Mouse (Mus musculus) limb, embryonic 10.5 days (tissue): ENCODE measurements around the gene Kazn. TPM values are rescaled to one million over a fixed set of nuclear protein-coding genes. Genes with fewer than 3 reads are reported as not detected.

ENCODE experiments used
- DNase-seq: peaks from one replicate; pipeline ENCODE4 v3.0.0-alpha.2; 2017; ENCODE audit warnings: low spot score
- H3K27ac ChIP-seq: fragments of 300-500 bp; sonication (generic); 2 replicates; pipeline ENCODE4 v1.5.1; 2016; ENCODE audit warnings: mild to moderate bottlenecking
- H3K27me3 ChIP-seq: fragments of 300-500 bp; sonication (generic); 2 replicates; pipeline ENCODE4 v1.6.1; 2016; ENCODE audit warnings: low read depth, mild to moderate bottlenecking; ENCODE audit not compliant: poor library complexity, severe bottlenecking
- H3K36me3 ChIP-seq: fragments of 300-500 bp; sonication (generic); 2 replicates; pipeline ENCODE4 v1.6.1; 2016; ENCODE audit warnings: mild to moderate bottlenecking, moderate library complexity
- H3K4me1 ChIP-seq: fragments of 300-500 bp; sonication (generic); 2 replicates; pipeline ENCODE4 v1.6.1; 2016
- H3K4me3 ChIP-seq: fragments of 300-500 bp; sonication (generic); 2 replicates; pipeline ENCODE4 v1.5.1; 2016; ENCODE audit warnings: mild to moderate bottlenecking, moderate library complexity
- H3K9me3 ChIP-seq: fragments of 300-500 bp; sonication (generic); replicated peaks from 2 replicates; pipeline ENCODE4 v1.6.1; 2016; ENCODE audit warnings: mild to moderate bottlenecking
- WGBS: fragments of 180-500 bp; shearing (Covaris S2); methylation state at CpG from one replicate; pipeline ENCODE4 v1.1.7; 2016; 5-methylcytosine and 5-hydroxymethylcytosine counted together
- polyA plus RNA-seq: library from polyadenylated mRNA; unstranded; fragments of >200 nt; fragmentation: Nextera tagmentation; extraction: Ambion mirVana; gene quantifications from 2 replicates; pipeline ENCODE4 v1.2.1, GENCODE M21; 2016

The Kazn gene
- polyA plus RNA-seq, 1 experiment from 2014 or later = 9.3 TPM

- Histone ChIP-seq H3K36me3 (no peaks in the 10 kb centered on the region), H3K4me3 (peak overlapping the region; percentile 76), H3K27ac (peak overlapping the region; percentile 90), H3K27me3 (peaks cover 9% of the 10 kb centered on the region; the same call in 1 of the 2 replicates), H3K9me3 (no peaks in the 10 kb centered on the region), H3K4me1 (peaks cover 47% of the 10 kb centered on the region)
- no peak for DNase-seq
- 24% methylated on average over 14 of the region's 14 CpGs for WGBS
Measured at GRCm38 (mm10) chr4:142238041-142238440, 1.2 kb downstream of the Kazn start.

- H3K27me3 ChIP-seq = peaks cover 9% of the 10 kb centered on the region; the same call in 1 of the 2 replicates
- 89% methylated on average over 4 of the region's 4 CpGs for WGBS
- H3K36me3 ChIP-seq = no peaks in the 10 kb centered on the region
- no peaks in the 10 kb centered on the region for H3K9me3 ChIP-seq
- H3K4me1 ChIP-seq = peaks cover 47% of the 10 kb centered on the region
- no peak overlapping the region for H3K27ac ChIP-seq
- DNase-seq = no peak
- no peak overlapping the region for H3K4me3 ChIP-seq
Measured at GRCm38 (mm10) chr4:142236681-142237080, 2.5 kb downstream of the Kazn start.

DNA sequence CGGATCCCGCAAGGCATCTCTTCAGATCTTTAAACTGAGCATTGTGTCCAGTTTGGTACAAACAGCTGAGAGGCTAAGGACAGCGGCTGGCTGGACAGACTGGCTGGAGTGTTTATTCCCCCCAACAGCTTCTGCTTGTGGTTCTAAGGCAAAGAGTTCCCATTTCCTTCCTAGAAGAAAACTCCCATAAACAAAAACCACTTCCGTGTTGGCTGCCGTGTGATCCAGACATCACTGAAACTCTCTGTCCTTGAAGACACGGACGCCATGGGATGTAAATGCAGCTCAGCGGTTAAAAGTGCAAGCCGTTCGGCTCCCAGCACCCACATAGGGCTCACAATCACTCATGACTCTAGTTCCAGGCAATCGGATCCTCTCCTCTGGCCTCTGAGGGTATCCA lies 3.8 kb downstream of the Kazn start:
- DNase-seq = no peak
- Histone ChIP-seq H3K36me3 (no peaks in the 10 kb centered on the region), H3K27me3 (peaks cover 9% of the 10 kb centered on the region; the same call in 1 of the 2 replicates), H3K27ac (no peak overlapping the region), H3K4me3 (no peak overlapping the region), H3K9me3 (no peaks in the 10 kb centered on the region), H3K4me1 (peaks cover 36% of the 10 kb centered on the region)
- WGBS = 93% methylated on average over 11 of the region's 11 CpGs

DNA sequence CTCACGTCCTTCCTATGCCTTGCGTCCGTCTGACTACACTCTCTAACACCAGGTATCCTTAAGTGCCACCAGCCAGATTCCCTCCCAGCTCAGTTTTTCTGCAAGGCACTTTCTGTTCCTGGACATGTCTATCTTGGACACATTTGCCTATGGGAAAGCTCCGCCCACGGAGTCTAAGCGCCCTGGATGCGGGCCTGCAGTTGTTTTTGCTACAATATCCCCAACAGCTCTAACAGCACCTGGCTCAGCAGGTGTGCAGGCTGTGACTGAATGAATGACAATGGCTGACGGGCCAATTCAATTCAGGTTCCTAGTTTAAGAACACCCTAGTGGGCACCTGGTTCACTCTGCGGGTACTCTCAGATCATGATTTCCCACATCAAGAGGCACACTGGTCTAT lies 4.4 kb downstream of the Kazn start:
- no peak overlapping the region for H3K27ac ChIP-seq
- H3K9me3 ChIP-seq = no peaks in the 10 kb centered on the region
- H3K36me3 ChIP-seq = no peaks in the 10 kb centered on the region
- 76% methylated on average over 9 of the region's 9 CpGs for WGBS
- H3K4me3 ChIP-seq = no peak overlapping the region
- H3K27me3 ChIP-seq = peaks cover 9% of the 10 kb centered on the region; the same call in 1 of the 2 replicates
- peaks cover 34% of the 10 kb centered on the region for H3K4me1 ChIP-seq
- no peak for DNase-seq

GRCm38 (mm10) chr4:142228821-142229575 lies 10.2 kb downstream of the Kazn start:
- H3K36me3 ChIP-seq = no peaks in the 10 kb centered on the region
- 37% methylated on average over 13 of the region's 13 CpGs for WGBS
- no peaks in the 10 kb centered on the region for H3K9me3 ChIP-seq
- no peak overlapping the region for H3K4me3 ChIP-seq
- H3K27me3 ChIP-seq = no peaks in the 10 kb centered on the region
- DNase-seq = no peak
- peaks cover 36% of the 10 kb centered on the region for H3K4me1 ChIP-seq
- peak overlapping the region; percentile 64; the same call in 1 of the 2 replicates for H3K27ac ChIP-seq

- H3K4me1 ChIP-seq = peaks cover 70% of the 10 kb centered on the region
- no peak for DNase-seq
- 67% methylated on average over 9 of the region's 9 CpGs for WGBS
- H3K4me3 ChIP-seq = no peak overlapping the region
- H3K27ac ChIP-seq = peak overlapping the region; percentile 66
- no peaks in the 10 kb centered on the region for H3K27me3 ChIP-seq
- no peaks in the 10 kb centered on the region for H3K9me3 ChIP-seq
- no peaks in the 10 kb centered on the region for H3K36me3 ChIP-seq
Measured at GRCm38 (mm10) chr4:142223898-142224645, 15.1 kb downstream of the Kazn start.

DNA sequence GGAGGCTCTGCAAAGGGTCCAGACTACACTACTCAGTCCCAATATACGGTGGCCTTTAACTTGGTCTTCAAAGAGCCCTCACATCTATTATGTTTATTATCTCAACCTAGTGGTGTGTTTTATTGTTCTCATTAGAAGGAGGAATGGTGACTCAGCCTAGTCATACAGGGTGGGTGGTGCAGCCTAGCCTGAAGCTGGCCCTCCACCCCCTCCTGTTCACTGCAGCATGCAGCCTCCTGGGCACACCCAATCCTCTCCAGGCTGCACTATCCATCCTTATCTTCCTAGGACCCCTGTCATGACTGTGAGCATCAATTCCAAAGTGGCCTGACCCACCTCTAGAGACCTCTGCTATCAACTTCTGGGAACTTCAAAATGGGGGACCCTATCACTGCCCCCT lies 16.8 kb downstream of the Kazn start:
- Histone ChIP-seq H3K27me3 (no peaks in the 10 kb centered on the region), H3K4me3 (no peak overlapping the region), H3K9me3 (no peaks in the 10 kb centered on the region), H3K36me3 (no peaks in the 10 kb centered on the region), H3K4me1 (peaks cover 70% of the 10 kb centered on the region), H3K27ac (peak overlapping the region; percentile 73)
- 30% methylated on average over 1 of the region's 1 CpGs for WGBS
- no peak for DNase-seq

GRCm38 (mm10) chr4:142221757-142222072 lies 17.5 kb downstream of the Kazn start:
- Histone ChIP-seq H3K9me3 (no peaks in the 10 kb centered on the region), H3K27ac (peak overlapping the region; percentile 73), H3K36me3 (no peaks in the 10 kb centered on the region), H3K4me1 (peaks cover 76% of the 10 kb centered on the region), H3K27me3 (no peaks in the 10 kb centered on the region), H3K4me3 (no peak overlapping the region)
- 23% methylated on average over 5 of the region's 5 CpGs for WGBS
- no peak for DNase-seq

DNA sequence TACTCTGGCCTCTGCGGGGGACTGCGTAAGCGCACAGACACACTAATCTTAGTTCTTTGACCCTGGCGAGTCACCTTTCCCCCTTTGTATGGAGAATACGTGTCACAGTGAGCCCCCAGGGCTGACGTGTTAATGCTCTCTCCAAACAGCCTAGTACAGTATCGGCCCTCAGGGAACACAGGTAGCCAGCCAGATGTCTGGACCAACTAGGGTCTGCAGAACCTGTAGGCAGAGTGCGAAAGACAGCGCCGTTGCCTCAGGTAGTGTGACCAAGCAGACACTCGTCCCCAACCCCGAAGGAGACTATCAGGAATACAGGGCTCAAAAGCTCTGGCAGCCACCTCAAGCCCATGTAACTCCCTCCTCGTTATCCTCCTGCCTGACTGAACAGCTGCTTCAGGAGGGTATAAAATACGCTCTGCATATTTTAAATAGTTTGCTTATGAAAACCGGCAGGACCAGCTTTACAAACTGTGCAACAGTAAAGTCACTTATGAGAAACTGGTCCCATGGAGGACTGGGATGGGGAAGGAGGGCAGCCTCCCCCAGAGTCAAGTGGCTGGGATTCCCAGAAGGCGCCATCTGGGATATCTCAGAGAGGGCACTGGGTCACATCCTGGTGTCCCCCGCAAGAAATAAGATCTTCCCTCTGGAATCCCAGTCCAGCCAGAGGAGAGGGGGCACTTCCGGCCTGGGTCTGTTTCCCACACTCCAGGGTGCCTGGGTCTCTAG lies 18.0 kb downstream of the Kazn start:
- 36% methylated on average over 18 of the region's 18 CpGs for WGBS
- H3K4me1 ChIP-seq = peaks cover 81% of the 10 kb centered on the region
- peak; percentile 72 for DNase-seq
- H3K36me3 ChIP-seq = no peaks in the 10 kb centered on the region
- H3K9me3 ChIP-seq = no peaks in the 10 kb centered on the region
- H3K27ac ChIP-seq = peak overlapping the region; percentile 73
- H3K27me3 ChIP-seq = no peaks in the 10 kb centered on the region
- H3K4me3 ChIP-seq = no peak overlapping the region

DNA sequence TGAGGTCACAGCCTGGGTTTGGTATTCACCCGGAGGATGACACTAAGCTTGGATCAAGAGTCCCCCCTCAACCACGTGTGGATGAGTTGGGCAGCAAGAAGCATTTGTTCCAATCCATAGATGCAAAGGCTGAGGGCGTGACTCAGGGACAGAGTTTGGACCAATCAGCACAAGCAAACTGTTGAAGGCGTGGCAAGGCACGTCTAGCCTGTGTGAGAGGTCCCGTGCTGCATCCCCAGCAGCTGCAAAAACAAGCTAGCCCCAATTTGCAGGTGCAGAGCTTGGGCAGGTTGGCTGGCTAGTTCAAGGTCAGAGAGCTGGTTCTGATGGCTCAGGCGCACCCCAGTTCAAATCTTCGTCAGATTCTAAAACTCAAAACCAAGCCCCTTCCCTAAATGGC lies 20.2 kb downstream of the Kazn start:
- WGBS = 60% methylated on average over 8 of the region's 8 CpGs

GRCm38 (mm10) chr4:142217048-142217447 lies 22.2 kb downstream of the Kazn start:
- H3K27ac ChIP-seq = peak overlapping the region; percentile 56; the same call in 1 of the 2 replicates
- no peaks in the 10 kb centered on the region for H3K9me3 ChIP-seq
- no peaks in the 10 kb centered on the region for H3K27me3 ChIP-seq
- no peak overlapping the region for H3K4me3 ChIP-seq
- no peak for DNase-seq
- 86% methylated on average over 6 of the region's 6 CpGs for WGBS
- no peaks in the 10 kb centered on the region for H3K36me3 ChIP-seq
- peaks cover 54% of the 10 kb centered on the region for H3K4me1 ChIP-seq

More for the DNA sequence above, 20.2 kb downstream of the Kazn start:
- DNase-seq = no peak
- Histone ChIP-seq H3K27me3 (no peaks in the 10 kb centered on the region), H3K27ac (no peak overlapping the region), H3K4me3 (no peak overlapping the region), H3K36me3 (no peaks in the 10 kb centered on the region), H3K4me1 (peaks cover 73% of the 10 kb centered on the region), H3K9me3 (no peaks in the 10 kb centered on the region)

DNA sequence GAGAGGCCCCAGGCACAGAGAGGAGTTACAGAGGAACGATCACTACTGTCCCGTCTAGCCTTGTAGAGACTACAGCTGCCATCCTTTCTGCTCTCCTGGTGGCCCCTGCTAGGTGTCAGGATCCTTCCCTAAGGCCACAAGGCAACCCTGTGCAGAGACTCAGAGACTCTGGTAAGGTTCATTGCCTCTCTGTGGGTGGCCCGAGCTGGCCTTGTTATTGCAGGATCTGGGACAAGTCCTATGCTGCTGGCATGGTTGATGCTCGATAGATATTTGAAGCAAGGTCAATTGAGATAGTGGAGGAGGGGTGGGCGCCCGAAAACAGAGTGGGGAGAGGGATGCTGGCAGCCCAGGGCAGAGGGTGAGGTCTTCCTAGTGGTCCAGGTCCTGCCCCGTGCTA lies 23.4 kb downstream of the Kazn start:
- Histone ChIP-seq H3K9me3 (no peaks in the 10 kb centered on the region), H3K27me3 (no peaks in the 10 kb centered on the region), H3K27ac (no peak overlapping the region), H3K4me3 (no peak overlapping the region), H3K36me3 (no peaks in the 10 kb centered on the region), H3K4me1 (peaks cover 48% of the 10 kb centered on the region)
- no peak for DNase-seq
- WGBS = 84% methylated on average over 7 of the region's 7 CpGs

DNA sequence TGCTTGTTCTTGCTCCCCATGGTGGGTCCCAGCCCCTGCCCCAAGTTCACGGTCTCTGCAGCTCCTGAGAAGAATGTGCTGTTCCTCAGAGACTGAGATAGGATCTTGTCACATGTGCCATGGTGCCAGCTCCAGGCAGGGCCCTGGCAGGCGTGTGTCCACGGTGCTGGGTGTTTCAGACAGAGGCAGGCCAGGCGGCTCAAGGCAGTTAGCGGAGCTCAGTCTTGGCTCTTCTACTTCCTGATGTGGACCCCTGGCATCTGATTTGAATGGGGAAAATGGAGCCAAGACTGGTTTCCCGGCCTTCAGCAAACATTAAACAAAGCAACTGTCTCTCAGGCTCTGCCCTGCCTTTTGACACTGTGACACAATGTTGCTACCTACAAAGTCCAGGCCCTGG lies 24.7 kb downstream of the Kazn start:
- H3K4me1 ChIP-seq = peaks cover 46% of the 10 kb centered on the region
- H3K36me3 ChIP-seq = no peaks in the 10 kb centered on the region
- H3K4me3 ChIP-seq = no peak overlapping the region
- H3K9me3 ChIP-seq = no peaks in the 10 kb centered on the region
- WGBS = 89% methylated on average over 6 of the region's 6 CpGs
- H3K27me3 ChIP-seq = no peaks in the 10 kb centered on the region
- no peak for DNase-seq
- H3K27ac ChIP-seq = peak overlapping the region; percentile 50
